Mouse (Mus musculus): ENCODE measurements around the gene 1700125H20Rik.

- peak; percentile 50; the same call in 1 of the 2 replicates for TF ChIP-seq GATA1 (IDR thresholded peaks at IDR 0.05; ENCODE audit: low read depth, low read length)
- 0 out of 2 replicates have a peak, but pooled peaks have one; percentile 39 for TF ChIP-seq ETS1 (IDR thresholded peaks at IDR 0.05; ENCODE audit: low read depth, low read length)
- no peak; the same call in 1 of the 2 replicates for TF ChIP-seq RAD21 (IDR thresholded peaks at IDR 0.05; ENCODE audit: low read depth, low read length)
- no peak for TF ChIP-seq NRF1 (IDR thresholded peaks at IDR 0.05; ENCODE audit: insufficient read depth, low read depth, low read length, poor library complexity, severe bottlenecking)
- TF ChIP-seq CTCF (IDR thresholded peaks at IDR 0.05 in 2 of 3, conservative IDR thresholded peaks at IDR 0.05 in 1 of 3; ENCODE audit: control insufficient read depth in 1 of 3, insufficient read depth in 1 of 3, low read depth in 2 of 3, low read length in 3 of 3, poor library complexity in 1 of 3, severe bottlenecking in 1 of 3): no peak
- peak; percentile 49 to 60 for TF ChIP-seq EP300 (IDR thresholded peaks at IDR 0.05; ENCODE audit: low read depth in 1 of 2, low read length in 2 of 2)
- TF ChIP-seq MXI1 (IDR thresholded peaks at IDR 0.05; ENCODE audit: low read depth, low read length): peak; percentile 67
- no peak for TF ChIP-seq USF2 (IDR thresholded peaks at IDR 0.05; ENCODE audit: borderline replicate concordance in 1 of 2, insufficient read depth in 1 of 2, low read depth in 1 of 2, low read length in 2 of 2)
- TF ChIP-seq POLR2A (IDR thresholded peaks at IDR 0.05; ENCODE audit: control insufficient read depth in 1 of 2, insufficient read depth in 1 of 2, low read depth in 1 of 2, low read length in 2 of 2, poor library complexity in 1 of 2): no peak
- TF ChIP-seq TAL1 (IDR thresholded peaks at IDR 0.05; ENCODE audit: low read length): peak; percentile 78
- no peak for TF ChIP-seq HCFC1 (IDR thresholded peaks at IDR 0.05; ENCODE audit: low read depth, low read length)
- no peak for TF ChIP-seq GABPA (IDR thresholded peaks at IDR 0.05; ENCODE audit: low read depth, low read length)
- TF ChIP-seq RCOR1 (IDR thresholded peaks at IDR 0.05; ENCODE audit: low read depth, low read length): no peak
These were observed 41.3 kb upstream of the 1700125H20Rik start for GRCm38 (mm10) chr11:85128883-85129282.

Measured in MEL (cell line).